Mouse (Mus musculus): Measurements from ENCODE around the gene Pbdc1. TPM values are rescaled to one million over a fixed set of nuclear protein-coding genes. Genes with fewer than 3 reads are reported as not detected.
"Not testable (repeated sequence)": the region's sequence is repeated elsewhere in the genome, so short reads cannot be mapped to it uniquely, and the experiment has no call there.

The Pbdc1 gene
- polyA plus RNA-seq (2014; fragmentation: Nextera tagmentation; extraction: Ambion mirVana), result 39.1 and 45.0 TPM in 2 replicates

- no peak within 1 kb of the TSS for H3K27ac ChIP-seq (ENCODE audit: low read depth, low read length)
- H3K4me1 ChIP-seq (ENCODE audit: control insufficient read depth, insufficient read depth, low read length), result no peaks in the 10 kb centered on the region
- ATAC-seq (replicated peaks; ENCODE audit: insufficient number of reproducible peaks, low FRiP score, low TSS enrichment), result peak; percentile 95
- H3K9me3 ChIP-seq (replicated peaks; ENCODE audit: control insufficient read depth, low read length), result no peaks in the 10 kb centered on the region
- no peaks in the 10 kb centered on the region for H3K27me3 ChIP-seq (ENCODE audit: control insufficient read depth, insufficient read depth, low read length)
- H3K4me2 ChIP-seq, result peak within 1 kb of the TSS; percentile 69
- under 1% methylated on average over 35 of the region's 35 CpGs for WGBS (ENCODE audit: insufficient replicate concordance)
- peak within 1 kb of the TSS; percentile 56 for H3K4me3 ChIP-seq (ENCODE audit: low read depth, low read length)
- H3K9ac ChIP-seq (ENCODE audit: low read depth, low read length), result peak within 1 kb of the TSS; percentile 70
- no peaks in the 10 kb centered on the region for H3K36me3 ChIP-seq (ENCODE audit: control insufficient read depth, insufficient read depth, low read length)
These were observed at the start of gene Pbdc1 for GRCm38 (mm10) chrX:105079615-105080092. Pbdc1 (plus strand) TSS chrX:105079756.

DNA sequence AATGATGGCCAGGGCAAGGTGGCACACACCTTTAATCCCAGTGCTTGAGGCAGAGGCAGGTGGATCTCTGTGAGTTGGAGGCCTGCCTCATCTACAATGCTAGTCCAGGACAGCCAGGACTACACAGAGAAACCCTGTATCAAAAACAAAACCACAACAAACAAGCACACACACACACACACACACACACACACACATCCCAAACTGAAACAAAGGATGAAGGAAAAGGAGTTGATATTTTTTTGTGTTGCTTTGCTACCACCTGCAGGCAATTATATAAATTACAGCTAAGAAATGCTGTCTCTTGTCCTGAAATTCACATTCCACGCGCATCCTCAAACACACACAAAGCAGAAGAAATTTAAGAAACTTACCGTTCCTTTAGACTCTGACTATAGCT is 41.9 kb upstream of the Pbdc1 start:
- Histone ChIP-seq H3K9me3 (replicated peaks; ENCODE audit: control insufficient read depth, low read length) (no peaks in the 10 kb centered on the region), H3K9ac (ENCODE audit: low read depth, low read length) (no peak overlapping the region), H3K36me3 (ENCODE audit: control insufficient read depth, insufficient read depth, low read length) (no peaks in the 10 kb centered on the region), H3K4me2 (no peak overlapping the region), H3K4me1 (ENCODE audit: control insufficient read depth, insufficient read depth, low read length) (no peaks in the 10 kb centered on the region), H3K27ac (ENCODE audit: low read depth, low read length) (no peak overlapping the region), H3K4me3 (ENCODE audit: low read depth, low read length) (no peak overlapping the region), H3K27me3 (ENCODE audit: control insufficient read depth, insufficient read depth, low read length) (no peaks in the 10 kb centered on the region)
- no peak for ATAC-seq (replicated peaks; ENCODE audit: insufficient number of reproducible peaks, low FRiP score, low TSS enrichment)
- WGBS (ENCODE audit: insufficient replicate concordance), result 90% methylated on average over 3 of the region's 3 CpGs

DNA sequence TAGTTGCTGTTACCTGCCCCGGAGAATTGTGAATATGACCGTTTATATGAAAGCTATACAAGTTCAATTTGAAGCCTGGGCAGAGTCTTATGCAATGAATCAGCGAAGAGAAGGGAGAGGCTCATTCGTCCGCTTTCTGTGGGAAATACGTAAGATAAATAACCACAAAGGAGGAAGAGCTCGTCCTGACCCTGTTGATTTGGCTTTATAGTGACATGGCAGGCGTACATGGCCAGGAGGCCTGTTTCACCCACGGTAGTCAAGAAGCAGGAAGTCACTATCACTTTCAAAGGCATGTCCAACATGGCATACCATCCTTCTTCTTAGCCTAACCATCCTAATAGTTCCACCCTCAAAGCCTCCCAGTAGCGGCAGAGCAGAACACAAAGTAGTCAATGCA is 15.3 kb upstream of the Pbdc1 start:
- Histone ChIP-seq H3K27ac (ENCODE audit: low read depth, low read length) (no peak overlapping the region), H3K27me3 (ENCODE audit: control insufficient read depth, insufficient read depth, low read length) (no peaks in the 10 kb centered on the region), H3K36me3 (ENCODE audit: control insufficient read depth, insufficient read depth, low read length) (peaks cover 10% of the 10 kb centered on the region), H3K9ac (ENCODE audit: low read depth, low read length) (no peak overlapping the region), H3K4me3 (ENCODE audit: low read depth, low read length) (no peak overlapping the region), H3K4me1 (ENCODE audit: control insufficient read depth, insufficient read depth, low read length) (peaks cover 3% of the 10 kb centered on the region; the same call in 1 of the 2 replicates), H3K9me3 (replicated peaks; ENCODE audit: control insufficient read depth, low read length) (no peaks in the 10 kb centered on the region), H3K4me2 (no peak overlapping the region)
- no peak for ATAC-seq (replicated peaks; ENCODE audit: insufficient number of reproducible peaks, low FRiP score, low TSS enrichment)
- 89% methylated on average over 10 of the region's 10 CpGs for WGBS (ENCODE audit: insufficient replicate concordance)

- 85% methylated on average over 4 of the region's 4 CpGs for WGBS (ENCODE audit: insufficient replicate concordance)
- Histone ChIP-seq H3K27ac (ENCODE audit: low read depth, low read length) (no peak overlapping the region), H3K27me3 (ENCODE audit: control insufficient read depth, insufficient read depth, low read length) (no peaks in the 10 kb centered on the region), H3K4me3 (ENCODE audit: low read depth, low read length) (no peak overlapping the region), H3K36me3 (ENCODE audit: control insufficient read depth, insufficient read depth, low read length) (peaks cover 10% of the 10 kb centered on the region), H3K4me2 (no peak overlapping the region), H3K9me3 (replicated peaks; ENCODE audit: control insufficient read depth, low read length) (no peaks in the 10 kb centered on the region), H3K9ac (ENCODE audit: low read depth, low read length) (no peak overlapping the region), H3K4me1 (ENCODE audit: control insufficient read depth, insufficient read depth, low read length) (peaks cover 3% of the 10 kb centered on the region; the same call in 1 of the 2 replicates)
- no peak for ATAC-seq (replicated peaks; ENCODE audit: insufficient number of reproducible peaks, low FRiP score, low TSS enrichment)
These were observed 14.8 kb upstream of the Pbdc1 start for GRCm38 (mm10) chrX:105064801-105065200.

DNA sequence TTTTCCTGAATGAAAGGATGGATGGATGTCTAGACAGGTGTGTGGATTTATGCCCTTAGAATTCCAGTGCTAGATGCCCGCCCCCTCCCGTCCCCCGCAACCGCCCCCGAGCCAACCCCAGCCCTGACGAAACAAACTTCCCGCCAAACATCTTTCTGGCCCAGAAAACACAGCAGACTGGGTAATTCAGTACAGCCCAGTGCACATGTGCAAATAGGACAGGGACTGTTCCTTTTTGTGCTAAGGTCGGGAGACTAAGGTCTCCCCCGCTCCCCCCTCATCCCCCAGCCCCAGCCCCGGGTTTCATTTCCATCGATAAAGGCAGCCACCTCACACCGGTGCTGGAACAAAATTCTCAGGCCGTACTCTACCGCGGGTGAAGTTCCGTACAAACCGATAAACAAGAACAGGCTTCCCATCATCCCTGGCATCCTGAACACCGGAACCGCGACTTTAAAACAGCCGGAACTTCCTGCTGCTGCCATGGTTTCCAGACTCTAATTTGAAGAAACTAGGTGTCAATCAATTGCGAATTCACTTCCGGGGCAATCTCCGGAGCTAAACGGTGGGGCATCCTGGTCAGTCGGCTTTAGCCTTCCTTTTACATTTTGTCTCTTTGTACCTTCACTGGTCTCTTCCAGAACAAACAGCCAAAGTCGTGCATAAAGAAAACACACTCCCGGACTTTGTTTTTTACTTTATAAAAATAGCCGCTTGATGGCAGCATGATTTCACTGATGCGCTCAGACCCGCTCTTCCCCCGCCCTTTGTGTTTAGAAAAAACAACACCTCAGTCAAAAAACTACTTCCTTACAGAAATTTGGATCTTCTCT is 9.7 kb upstream of the Pbdc1 start:
- under 1% methylated on average over 32 of the region's 32 CpGs for WGBS (ENCODE audit: insufficient replicate concordance)
- peaks cover 10% of the 10 kb centered on the region for H3K36me3 ChIP-seq (ENCODE audit: control insufficient read depth, insufficient read depth, low read length)

GRCm38 (mm10) chrX:105079151-105079550 is 405 bp upstream of the Pbdc1 start:
- Histone ChIP-seq H3K36me3 (ENCODE audit: control insufficient read depth, insufficient read depth, low read length) (no peaks in the 10 kb centered on the region), H3K27me3 (ENCODE audit: control insufficient read depth, insufficient read depth, low read length) (no peaks in the 10 kb centered on the region), H3K9ac (ENCODE audit: low read depth, low read length) (0 out of 2 replicates have a peak overlapping the region, but pooled peaks have one; percentile 39), H3K4me1 (ENCODE audit: control insufficient read depth, insufficient read depth, low read length) (no peaks in the 10 kb centered on the region), H3K27ac (ENCODE audit: low read depth, low read length) (no peak overlapping the region), H3K4me2 (peak overlapping the region; percentile 69), H3K9me3 (replicated peaks; ENCODE audit: control insufficient read depth, low read length) (no peaks in the 10 kb centered on the region), H3K4me3 (ENCODE audit: low read depth, low read length) (peak overlapping the region; percentile 56)
- ATAC-seq (replicated peaks; ENCODE audit: insufficient number of reproducible peaks, low FRiP score, low TSS enrichment), result no peak
- WGBS (ENCODE audit: insufficient replicate concordance), result 7% methylated on average over 12 of the region's 12 CpGs

More for the DNA sequence above, 9.7 kb upstream of the Pbdc1 start:
- Histone ChIP-seq H3K4me3 (ENCODE audit: low read depth, low read length) (peak overlapping the region; percentile 66), H3K27ac (ENCODE audit: low read depth, low read length) (no peak overlapping the region), H3K9ac (ENCODE audit: low read depth, low read length) (peak overlapping the region; percentile 68), H3K4me1 (ENCODE audit: control insufficient read depth, insufficient read depth, low read length) (peaks cover 3% of the 10 kb centered on the region; the same call in 1 of the 2 replicates), H3K27me3 (ENCODE audit: control insufficient read depth, insufficient read depth, low read length) (no peaks in the 10 kb centered on the region), H3K9me3 (replicated peaks; ENCODE audit: control insufficient read depth, low read length) (no peaks in the 10 kb centered on the region), H3K4me2 (peak overlapping the region; percentile 68)
- ATAC-seq (replicated peaks; ENCODE audit: insufficient number of reproducible peaks, low FRiP score, low TSS enrichment), result peak; percentile 81

DNA sequence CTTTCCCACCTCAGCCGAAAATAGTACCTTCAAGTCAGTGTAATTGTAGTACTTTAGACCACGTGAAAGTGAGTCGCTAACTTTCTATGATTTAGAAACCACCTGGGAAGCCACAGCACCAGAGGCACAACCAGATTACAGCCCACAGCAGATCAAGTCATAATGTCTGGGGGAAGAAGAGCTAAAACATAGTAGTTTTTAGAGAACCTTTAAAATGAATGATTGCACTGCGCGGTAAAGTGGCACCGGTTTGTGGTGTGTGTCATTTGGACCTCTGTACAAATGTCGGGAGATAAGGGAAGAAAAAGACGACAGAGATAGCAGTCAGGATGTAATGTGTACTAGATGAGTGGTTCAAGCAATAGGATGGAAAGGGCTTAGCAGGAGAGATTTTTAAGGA is 540 bp downstream of the Pbdc1 start:
- Histone ChIP-seq H3K9ac (ENCODE audit: low read depth, low read length) (peak overlapping the region; percentile 70), H3K4me2 (peak overlapping the region; percentile 69), H3K27me3 (ENCODE audit: control insufficient read depth, insufficient read depth, low read length) (no peaks in the 10 kb centered on the region), H3K9me3 (replicated peaks; ENCODE audit: control insufficient read depth, low read length) (no peaks in the 10 kb centered on the region), H3K27ac (ENCODE audit: low read depth, low read length) (no peak overlapping the region), H3K4me1 (ENCODE audit: control insufficient read depth, insufficient read depth, low read length) (no peaks in the 10 kb centered on the region), H3K36me3 (ENCODE audit: control insufficient read depth, insufficient read depth, low read length) (no peaks in the 10 kb centered on the region), H3K4me3 (ENCODE audit: low read depth, low read length) (peak overlapping the region; percentile 56)
- ATAC-seq (replicated peaks; ENCODE audit: insufficient number of reproducible peaks, low FRiP score, low TSS enrichment), result no peak
- 10% methylated on average over 8 of the region's 8 CpGs for WGBS (ENCODE audit: insufficient replicate concordance)

- WGBS (ENCODE audit: insufficient replicate concordance), result 93% methylated on average over 7 of the region's 7 CpGs
- not testable (repeated sequence) for H3K4me1 ChIP-seq (ENCODE audit: control insufficient read depth, insufficient read depth, low read length); H3K4me3 ChIP-seq (ENCODE audit: low read depth, low read length); H3K9me3 ChIP-seq (replicated peaks; ENCODE audit: control insufficient read depth, low read length); H3K9ac ChIP-seq (ENCODE audit: low read depth, low read length); ATAC-seq (replicated peaks; ENCODE audit: insufficient number of reproducible peaks, low FRiP score, low TSS enrichment); H3K36me3 ChIP-seq (ENCODE audit: control insufficient read depth, insufficient read depth, low read length); H3K4me2 ChIP-seq; H3K27ac ChIP-seq (ENCODE audit: low read depth, low read length); H3K27me3 ChIP-seq (ENCODE audit: control insufficient read depth, insufficient read depth, low read length)
These were observed 3.5 kb downstream of the Pbdc1 start for GRCm38 (mm10) chrX:105083013-105083412.

Data from heart, embryonic 11.5 days (tissue).